Mouse (Mus musculus) brain, embryonic 14.5 days (tissue): ENCODE measurements around the gene Sprr2a1.
"Not testable (repeated sequence)": the region's sequence is repeated elsewhere in the genome, so short reads cannot be mapped to it uniquely, and the experiment has no call there.

Experiments
- CTCF ChIP-seq: fragments of 200-500 bp; IDR thresholded peaks from 2 replicates; pipeline ENCODE4 v1.5.1; 2012; ENCODE audit warnings: inconsistent platforms, mild to moderate bottlenecking, moderate library complexity, borderline replicate concordance; ENCODE audit not compliant: insufficient read depth, insufficient read length; ENCODE audit errors: extremely low read depth
- POLR2A ChIP-seq: fragments of 200-500 bp; IDR thresholded peaks from 2 replicates; pipeline ENCODE4 v1.6.1; 2012; ENCODE audit warnings: mild to moderate bottlenecking, inconsistent platforms, borderline replicate concordance; ENCODE audit not compliant: poor library complexity, insufficient read depth, insufficient read length, severe bottlenecking; ENCODE audit errors: extremely low read depth

DNA sequence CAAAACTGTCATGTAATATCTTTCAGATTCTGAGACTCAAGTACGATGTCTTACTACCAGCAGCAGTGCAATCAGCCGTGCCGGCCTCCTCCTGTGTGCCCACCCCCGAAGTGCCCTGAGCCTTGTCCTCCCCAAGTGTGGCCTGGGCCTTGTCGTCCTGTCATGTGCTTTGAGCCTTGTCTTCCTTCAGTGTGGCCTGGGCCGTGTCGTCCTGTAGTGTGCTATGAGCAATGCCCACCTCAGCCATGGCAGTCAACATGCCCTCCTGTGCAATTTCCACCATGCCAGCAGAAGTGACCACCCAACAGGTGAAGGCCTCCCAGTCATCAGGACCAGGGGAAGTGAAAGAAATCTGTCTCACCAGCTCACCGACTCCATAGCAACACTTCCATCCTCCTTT, 38.3 kb downstream of the Sprr2a1 start:
- not testable (repeated sequence) for TF ChIP-seq CTCF, POLR2A
